Mouse (Mus musculus): ENCODE results near the gene Tns1.

GRCm38 (mm10) chr1:73930411-73931134, 193.7 kb downstream of the Tns1 start:
- no peak for TF ChIP-seq CTCF (IDR thresholded peaks at IDR 0.05; ENCODE audit: low read depth, low read length)
- TF ChIP-seq POLR2A (IDR thresholded peaks at IDR 0.05; ENCODE audit: extremely low read depth, insufficient read depth, low read length) = no peak

All from liver, adult 2 months (tissue).